Mouse (Mus musculus) hindbrain, embryonic 16.5 days (tissue): ENCODE data around the gene Tstd2. TPM values are rescaled to one million over a fixed set of nuclear protein-coding genes. Genes with fewer than 3 reads are reported as not detected.

Experiments
- ATAC-seq: fragments of 200-750 bp; cut with Nextera tagmentation; 2 replicates; pipeline ENCODE4 v1.8.0; 2017; ENCODE audit warnings: moderate TSS enrichment, moderate library complexity
- H3K27ac ChIP-seq: fragments of 300-500 bp; sonication (generic); 2 replicates; pipeline ENCODE4 v1.5.1; 2014; ENCODE audit warnings: low read depth, mild to moderate bottlenecking, control low read depth, low read length, moderate library complexity
- H3K27me3 ChIP-seq: fragments of 300-500 bp; sonication (generic); replicated peaks from 2 replicates; pipeline ENCODE4 v1.6.1; 2014; ENCODE audit warnings: low read length; ENCODE audit not compliant: control insufficient read depth, insufficient read depth
- H3K36me3 ChIP-seq: fragments of 300-500 bp; sonication (generic); 2 replicates; pipeline ENCODE4 v1.6.1; 2014; ENCODE audit warnings: mild to moderate bottlenecking, low read length, moderate library complexity, mixed read lengths; ENCODE audit not compliant: control insufficient read depth, insufficient read depth
- H3K4me1 ChIP-seq: fragments of 300-500 bp; sonication (generic); 2 replicates; pipeline ENCODE4 v1.6.1; 2014; ENCODE audit warnings: low read depth, low read length; ENCODE audit not compliant: control insufficient read depth, insufficient read depth
- H3K4me2 ChIP-seq: fragments of 300-500 bp; sonication (generic); 2 replicates; pipeline ENCODE4 v1.6.1; 2014; ENCODE audit warnings: mild to moderate bottlenecking, low read length, control low read depth, moderate library complexity
- H3K4me3 ChIP-seq: fragments of 300-500 bp; sonication (generic); 2 replicates; pipeline ENCODE4 v1.5.1; 2014; ENCODE audit warnings: mild to moderate bottlenecking, low read length, control low read depth, moderate library complexity
- H3K9ac ChIP-seq: fragments of 300-500 bp; sonication (generic); 2 replicates; pipeline ENCODE4 v1.6.1; 2014; ENCODE audit warnings: low read depth, mild to moderate bottlenecking, control low read depth, low read length, moderate library complexity
- H3K9me3 ChIP-seq: fragments of 300-500 bp; sonication (generic); 2 replicates; pipeline ENCODE4 v1.6.1; 2014; ENCODE audit warnings: mild to moderate bottlenecking, low read length, moderate library complexity; ENCODE audit not compliant: control insufficient read depth
- WGBS: fragments of 180-500 bp; shearing (Covaris S2); extraction: QIAGEN DNeasy Blood & Tissue Kit; methylation state at CpG from one replicate; pipeline ENCODE4 v1.1.7; 2014; 5-methylcytosine and 5-hydroxymethylcytosine counted together
- polyA plus RNA-seq: library from polyadenylated mRNA; unstranded; fragments of >200 nt; fragmentation: Nextera tagmentation; extraction: Ambion mirVana; gene quantifications from 2 replicates; pipeline ENCODE4 v1.2.1, GENCODE M21; 2015

Tstd2 gene
- polyA plus RNA-seq, 1 experiment from 2014 or later: 19.2 TPM

GRCm38 (mm10) chr4:46110084-46110483 is 28.4 kb downstream of the Tstd2 start:
- H3K4me1 ChIP-seq: no peaks in the 10 kb centered on the region
- ATAC-seq: no peak
- 88% methylated on average over 8 of the region's 8 CpGs for WGBS

GRCm38 (mm10) chr4:46102078-46102769 is 36.3 kb downstream of the Tstd2 start:
- Histone ChIP-seq H3K9ac (no peak overlapping the region), H3K27me3 (no peaks in the 10 kb centered on the region), H3K4me3 (no peak overlapping the region), H3K4me2 (no peak overlapping the region), H3K9me3 (no peaks in the 10 kb centered on the region), H3K4me1 (no peaks in the 10 kb centered on the region), H3K36me3 (no peaks in the 10 kb centered on the region), H3K27ac (no peak overlapping the region)
- ATAC-seq: no peak
- WGBS: 92% methylated on average over 10 of the region's 10 CpGs

More at GRCm38 (mm10) chr4:46110084-46110483, 28.4 kb downstream of the Tstd2 start:
- Histone ChIP-seq H3K27ac (no peak overlapping the region), H3K4me3 (no peak overlapping the region), H3K9ac (no peak overlapping the region), H3K36me3 (peaks cover 2% of the 10 kb centered on the region; the same call in 1 of the 2 replicates), H3K4me2 (no peak overlapping the region), H3K27me3 (no peaks in the 10 kb centered on the region), H3K9me3 (no peaks in the 10 kb centered on the region)

GRCm38 (mm10) chr4:46101211-46101711 is 37.2 kb downstream of the Tstd2 start:
- WGBS: 33% methylated on average over 14 of the region's 14 CpGs
- H3K9me3 ChIP-seq: no peaks in the 10 kb centered on the region
- no peak overlapping the region for H3K9ac ChIP-seq
- no peaks in the 10 kb centered on the region for H3K36me3 ChIP-seq
- no peak overlapping the region for H3K4me3 ChIP-seq
- no peak overlapping the region for H3K4me2 ChIP-seq
- no peaks in the 10 kb centered on the region for H3K27me3 ChIP-seq
- no peaks in the 10 kb centered on the region for H3K4me1 ChIP-seq
- H3K27ac ChIP-seq: no peak overlapping the region
- ATAC-seq: no peak

- Histone ChIP-seq H3K4me3 (no peak overlapping the region), H3K4me2 (no peak overlapping the region), H3K27me3 (no peaks in the 10 kb centered on the region), H3K4me1 (no peaks in the 10 kb centered on the region), H3K36me3 (no peaks in the 10 kb centered on the region), H3K27ac (no peak overlapping the region), H3K9me3 (no peaks in the 10 kb centered on the region), H3K9ac (no peak overlapping the region)
- WGBS: 72% methylated on average over 7 of the region's 7 CpGs
- no peak for ATAC-seq
These were observed 38.0 kb downstream of the Tstd2 start for GRCm38 (mm10) chr4:46100539-46100938.

GRCm38 (mm10) chr4:46099132-46099531 is 39.4 kb downstream of the Tstd2 start:
- H3K27me3 ChIP-seq: no peaks in the 10 kb centered on the region
- no peak overlapping the region for H3K9ac ChIP-seq
- H3K4me3 ChIP-seq: no peak overlapping the region
- no peak overlapping the region for H3K27ac ChIP-seq
- H3K36me3 ChIP-seq: no peaks in the 10 kb centered on the region
- ATAC-seq: no peak
- H3K9me3 ChIP-seq: no peaks in the 10 kb centered on the region
- 68% methylated on average over 9 of the region's 9 CpGs for WGBS
- no peak overlapping the region for H3K4me2 ChIP-seq
- H3K4me1 ChIP-seq: no peaks in the 10 kb centered on the region

- 96% methylated on average over 2 of the region's 2 CpGs for WGBS
- no peaks in the 10 kb centered on the region for H3K36me3 ChIP-seq
- ATAC-seq: no peak
- no peaks in the 10 kb centered on the region for H3K4me1 ChIP-seq
- H3K9me3 ChIP-seq: no peaks in the 10 kb centered on the region
- no peak overlapping the region for H3K4me2 ChIP-seq
- no peak overlapping the region for H3K27ac ChIP-seq
- no peak overlapping the region for H3K9ac ChIP-seq
- no peak overlapping the region for H3K4me3 ChIP-seq
- no peaks in the 10 kb centered on the region for H3K27me3 ChIP-seq
These were observed 40.9 kb downstream of the Tstd2 start for GRCm38 (mm10) chr4:46097591-46097990.

GRCm38 (mm10) chr4:46096546-46096945 is 41.9 kb downstream of the Tstd2 start:
- Histone ChIP-seq H3K27me3 (no peaks in the 10 kb centered on the region), H3K9ac (no peak overlapping the region), H3K27ac (no peak overlapping the region), H3K4me2 (no peak overlapping the region), H3K4me1 (no peaks in the 10 kb centered on the region), H3K9me3 (no peaks in the 10 kb centered on the region), H3K4me3 (no peak overlapping the region), H3K36me3 (no peaks in the 10 kb centered on the region)
- ATAC-seq: no peak
- whole genome bisulfite sequencing: 89% methylated on average over 7 of the region's 7 CpGs

GRCm38 (mm10) chr4:46095826-46096159 is 42.7 kb downstream of the Tstd2 start:
- no peaks in the 10 kb centered on the region for H3K9me3 ChIP-seq
- no peaks in the 10 kb centered on the region for H3K4me1 ChIP-seq
- no peak overlapping the region for H3K4me3 ChIP-seq
- H3K27me3 ChIP-seq: no peaks in the 10 kb centered on the region
- no peak for ATAC-seq
- H3K36me3 ChIP-seq: no peaks in the 10 kb centered on the region
- no peak overlapping the region for H3K4me2 ChIP-seq
- no peak overlapping the region for H3K9ac ChIP-seq
- no peak overlapping the region for H3K27ac ChIP-seq
- WGBS: 96% methylated on average over 3 of the region's 3 CpGs

- no peaks in the 10 kb centered on the region for H3K9me3 ChIP-seq
- H3K4me1 ChIP-seq: no peaks in the 10 kb centered on the region
- H3K36me3 ChIP-seq: no peaks in the 10 kb centered on the region
- H3K4me3 ChIP-seq: no peak overlapping the region
- no peaks in the 10 kb centered on the region for H3K27me3 ChIP-seq
- no peak overlapping the region for H3K4me2 ChIP-seq
- 48% methylated on average over 15 of the region's 15 CpGs for WGBS
- no peak for ATAC-seq
- no peak overlapping the region for H3K9ac ChIP-seq
- no peak overlapping the region for H3K27ac ChIP-seq
These were observed 43.3 kb downstream of the Tstd2 start for GRCm38 (mm10) chr4:46094916-46095825.
